Mouse (Mus musculus) T-helper 1 cell (primary cell): ENCODE data around the gene Gcgr.

Experiments
- in situ Hi-C: fragments of 300-600 bp; cut with MboI, MseI; formaldehyde crosslinking; loops from one replicate; pipeline ENCODE4 v1.15.1; 2025; ENCODE audit warnings: high pct_unique_total_duplicates

Gene Gcgr

DNA sequence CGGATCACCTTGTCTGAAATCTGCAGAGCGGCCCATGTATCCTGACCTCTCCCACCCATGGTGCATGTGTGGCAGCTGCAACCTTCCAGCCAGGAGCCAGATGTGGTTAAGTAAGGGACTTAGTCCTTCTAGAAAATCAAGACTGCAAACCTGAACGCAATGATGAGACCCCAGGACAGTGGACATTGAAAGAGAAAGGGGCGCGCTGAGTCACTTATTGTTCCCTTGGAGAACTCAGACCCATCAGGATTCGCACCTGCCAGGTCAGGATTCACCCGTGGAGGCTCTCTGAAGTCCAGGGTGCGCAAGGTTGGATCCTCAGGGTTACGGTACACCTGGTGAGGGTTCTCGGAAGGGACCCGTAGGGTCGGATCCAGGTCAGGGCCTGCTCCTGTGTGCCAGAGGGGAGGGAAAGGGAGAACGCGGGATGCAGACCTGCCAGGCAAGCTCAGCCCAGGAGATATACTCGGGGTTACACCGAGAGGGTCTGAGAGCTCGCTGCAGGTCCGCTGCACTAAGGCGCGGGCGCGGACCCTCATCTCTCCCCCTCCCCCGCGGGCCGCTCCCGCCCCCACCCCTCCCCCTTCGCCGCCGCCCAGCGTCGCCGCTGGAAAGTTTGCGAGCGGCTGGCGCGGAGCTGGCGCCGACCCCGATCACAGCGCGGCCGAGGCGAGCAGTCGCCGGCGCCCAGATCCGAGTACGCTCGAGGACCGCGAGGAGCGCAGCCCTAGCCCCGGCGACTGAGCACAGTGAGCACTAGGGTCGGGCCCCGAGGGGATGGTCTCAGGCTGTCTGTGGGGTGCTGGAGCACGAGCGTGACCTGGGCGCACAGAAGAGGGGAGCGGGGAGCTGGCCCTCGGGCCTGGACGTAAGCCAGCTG, at the start of gene Gcgr:
TSS of gene Gcgr (plus strand) at position 615 of the 880 bp plus-strand sequence.
- in situ Hi-C loops, result no loop called here

DNA sequence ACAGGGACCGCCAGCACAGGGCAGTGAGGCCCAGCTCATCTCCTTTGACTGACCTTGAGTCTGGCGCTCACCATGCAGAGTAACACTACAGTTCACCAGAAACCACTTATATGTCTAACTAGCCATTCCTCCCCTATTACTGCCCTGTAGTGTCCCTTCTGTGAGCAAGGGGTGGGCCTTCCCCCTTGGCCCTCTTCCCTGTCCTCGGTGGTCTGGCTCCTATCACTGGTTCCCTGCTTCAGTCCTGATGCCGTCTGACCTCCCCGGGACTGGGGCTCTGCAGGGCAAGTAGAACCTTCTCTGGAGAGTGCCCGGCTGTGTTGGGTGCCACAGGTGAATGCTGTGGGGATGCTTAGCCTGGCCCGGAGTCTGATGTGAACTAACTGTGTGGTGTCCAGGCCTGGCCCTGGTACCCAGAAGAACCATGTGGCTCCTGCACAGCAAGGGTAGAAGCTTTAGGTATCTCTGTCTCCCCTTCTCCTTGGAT, 47.0 kb upstream of the Gcgr start:
- in situ Hi-C loops, result no loop called here

- in situ Hi-C loops, result no loop called here
Measured at GRCm38 (mm10) chr11:120484265-120484981, 46.1 kb upstream of the Gcgr start, which contains the start of gene Mrpl12. Mrpl12 (plus strand) TSS chr11:120484613.

GRCm38 (mm10) chr11:120485251-120485650, 45.2 kb upstream of the Gcgr start:
- in situ Hi-C loops, result no loop called here

GRCm38 (mm10) chr11:120488516-120488915, 42.0 kb upstream of the Gcgr start:
- in situ Hi-C loops, result no loop called here

- in situ Hi-C loops, result no loop called here
Measured at GRCm38 (mm10) chr11:120489054-120489761, 41.3 kb upstream of the Gcgr start.

GRCm38 (mm10) chr11:120490291-120491046, 40.0 kb upstream of the Gcgr start:
- in situ Hi-C loops, result no loop called here

DNA sequence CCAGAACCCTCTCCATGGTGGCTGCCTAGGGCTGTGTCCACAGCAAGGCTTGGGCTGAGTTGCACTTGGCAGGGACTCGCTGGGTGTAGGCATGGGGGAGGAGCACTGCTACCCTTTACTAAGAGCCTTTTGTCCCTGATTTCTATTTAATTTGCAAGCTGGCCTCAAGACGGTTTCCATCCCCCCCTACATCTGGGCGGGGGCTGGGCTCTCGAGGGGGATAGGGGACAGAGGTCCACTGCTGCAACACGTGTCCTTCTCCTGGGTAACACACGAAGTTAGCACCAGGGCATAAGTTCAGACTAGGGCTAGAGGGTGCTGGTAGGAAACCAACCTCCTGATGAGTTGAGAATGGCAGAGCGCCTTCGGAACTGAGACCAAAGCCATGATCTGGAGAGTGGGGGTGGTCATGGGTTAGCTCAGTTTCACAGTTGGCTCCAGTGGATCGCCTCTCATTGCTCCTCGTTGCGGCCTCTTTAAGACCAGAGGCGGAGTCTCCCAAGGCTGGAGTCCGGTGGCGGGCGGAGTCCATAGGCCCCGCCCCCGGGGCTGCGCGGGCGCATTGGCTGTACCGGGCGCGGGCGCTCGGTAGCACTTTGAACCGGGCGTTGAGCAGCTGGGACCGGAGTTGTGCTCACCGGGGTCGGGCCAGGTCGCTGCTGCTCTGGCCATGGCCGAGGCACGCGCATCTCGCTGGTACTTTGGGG, 39.0 kb upstream of the Gcgr start, which contains the start of gene Slc25a10:
TSS of gene Slc25a10 (plus strand) at position 524 of the 707 bp plus-strand sequence.
- in situ Hi-C loops, result no loop called here

DNA sequence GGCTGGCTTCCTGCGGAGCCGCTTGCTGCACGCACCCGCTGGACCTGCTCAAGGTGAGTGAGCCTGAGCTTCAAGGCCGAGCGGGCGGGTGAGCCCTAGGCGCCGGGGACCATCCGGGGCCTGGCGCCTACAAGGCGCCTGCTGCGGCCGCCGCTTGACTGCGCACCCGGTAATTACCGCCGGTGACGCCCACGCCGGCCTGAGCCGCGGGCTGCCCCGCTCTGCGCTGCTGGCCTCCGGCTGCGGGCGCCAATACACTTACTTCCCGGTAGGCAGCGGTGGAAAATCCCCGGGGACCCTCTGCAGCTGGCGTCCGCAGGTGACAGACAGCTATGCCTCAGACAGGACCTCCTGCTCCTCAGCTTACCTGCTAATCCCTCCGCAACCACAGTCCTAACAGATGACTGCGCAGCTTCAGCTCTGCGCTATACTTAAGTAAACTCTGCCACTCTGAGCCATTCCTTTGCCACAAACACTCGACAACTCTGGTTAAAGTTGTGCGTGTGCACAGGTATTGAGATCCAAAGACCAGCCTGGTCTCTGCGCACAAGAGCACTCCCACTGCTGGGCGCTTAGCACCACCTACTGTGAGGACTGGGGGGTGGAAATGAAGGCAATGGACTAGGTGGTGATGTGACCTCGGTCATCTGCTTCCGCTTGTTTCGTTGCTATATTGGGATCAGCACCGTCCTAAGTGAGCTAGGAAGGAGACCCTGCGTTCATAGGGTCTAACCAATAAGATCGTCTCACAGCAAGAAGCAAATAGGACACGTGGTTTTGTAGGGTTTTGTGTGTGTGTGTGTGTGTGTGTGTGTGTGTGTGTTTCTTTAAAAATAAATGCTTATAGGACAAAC, 38.2 kb upstream of the Gcgr start:
- in situ Hi-C loops, result no loop called here

GRCm38 (mm10) chr11:120492878-120493203, 37.7 kb upstream of the Gcgr start:
- in situ Hi-C loops, result no loop called here

DNA sequence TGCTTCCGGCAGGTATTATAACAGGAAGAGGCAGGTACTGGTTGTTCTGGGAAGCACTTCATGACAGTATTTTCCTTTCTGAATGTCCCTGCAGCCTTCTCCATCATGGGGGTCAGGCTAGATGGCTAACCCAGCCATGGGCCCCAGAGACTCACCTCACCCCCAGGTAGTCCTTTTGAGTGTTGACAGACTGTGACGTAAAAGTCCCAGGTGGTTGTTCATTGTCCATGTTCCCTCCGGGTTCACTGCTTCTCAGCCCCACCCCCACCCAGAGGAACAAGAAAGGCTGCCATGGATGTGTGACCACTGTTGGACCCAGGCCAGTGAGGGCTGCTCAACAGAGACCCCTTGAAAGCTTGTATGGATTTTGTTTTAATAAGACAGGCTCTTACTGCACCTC, 37.1 kb upstream of the Gcgr start:
- in situ Hi-C loops, result no loop called here

GRCm38 (mm10) chr11:120493911-120494310, 36.6 kb upstream of the Gcgr start:
- in situ Hi-C loops, result no loop called here

DNA sequence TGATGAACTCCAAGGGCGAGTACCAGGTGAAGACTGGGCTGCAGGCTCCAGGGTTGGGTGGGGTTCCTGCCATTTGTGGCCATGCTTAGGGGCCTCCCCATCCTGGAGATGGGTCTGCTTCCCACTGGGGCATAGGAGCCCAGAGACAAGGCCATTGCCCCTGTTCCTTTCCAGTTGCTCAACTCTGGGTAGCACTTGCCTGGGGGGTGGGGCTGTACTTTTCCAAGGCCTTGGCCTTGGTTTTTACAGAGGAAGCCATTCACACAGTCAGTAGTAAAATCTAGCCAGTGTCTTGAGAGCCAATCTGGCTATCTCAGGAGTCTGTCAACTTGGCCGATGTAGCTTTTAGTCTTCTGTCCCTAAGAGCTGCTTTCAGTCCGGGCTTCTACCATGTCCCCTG, 33.1 kb upstream of the Gcgr start:
- in situ Hi-C loops, result no loop called here

- in situ Hi-C loops, result no loop called here
Measured at GRCm38 (mm10) chr11:120498226-120498625, 32.3 kb upstream of the Gcgr start.

GRCm38 (mm10) chr11:120498891-120499290, 31.6 kb upstream of the Gcgr start:
- in situ Hi-C loops, result no loop called here

GRCm38 (mm10) chr11:120499894-120500293, 30.6 kb upstream of the Gcgr start:
- in situ Hi-C loops, result no loop called here

- in situ Hi-C loops, result no loop called here
Measured at GRCm38 (mm10) chr11:120500357-120500756, 30.1 kb upstream of the Gcgr start.

DNA sequence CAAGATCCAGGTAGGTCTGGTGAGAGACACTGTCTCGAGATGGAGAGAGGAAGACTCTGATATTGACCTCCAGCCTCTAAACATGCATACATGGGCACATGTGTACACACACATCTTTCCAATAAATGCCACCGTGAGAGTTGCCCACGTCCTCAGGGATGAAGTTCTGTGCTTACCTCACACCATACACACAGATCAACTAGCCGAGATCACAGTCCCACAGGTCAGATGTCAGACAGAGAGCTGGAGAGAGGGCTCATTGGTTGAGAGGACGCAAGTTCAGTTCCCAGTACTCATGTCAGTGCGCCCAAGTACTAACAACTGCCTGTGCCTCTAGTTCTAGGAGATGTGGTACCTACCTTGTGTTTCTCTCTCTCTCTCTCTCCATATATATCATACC, 29.5 kb upstream of the Gcgr start:
- in situ Hi-C loops, result no loop called here

GRCm38 (mm10) chr11:120501701-120502100, 28.8 kb upstream of the Gcgr start:
- in situ Hi-C loops, result no loop called here

DNA sequence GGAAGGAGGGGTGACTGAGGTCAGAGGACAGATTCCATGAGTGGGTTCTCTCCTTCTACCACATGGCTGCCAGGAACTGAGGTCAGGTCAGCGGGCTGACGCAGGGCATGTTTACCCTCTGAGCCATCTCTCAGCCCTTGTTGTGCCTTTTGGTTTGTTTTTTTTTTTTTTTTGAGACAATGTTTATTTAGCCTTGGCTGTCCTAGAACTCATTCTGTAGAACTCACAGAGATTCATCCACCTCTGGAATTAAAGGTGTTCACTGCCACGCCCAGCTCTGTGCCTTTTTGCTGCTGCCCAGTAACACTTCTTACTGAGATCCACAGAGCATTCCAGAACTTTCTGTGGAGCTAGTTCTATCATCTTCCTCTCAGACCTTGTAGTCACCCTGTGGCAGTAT, 24.8 kb upstream of the Gcgr start:
- in situ Hi-C loops, result no loop called here
